Mouse (Mus musculus) heart, postnatal 0 days (tissue): ENCODE measurements around the gene Gm36245. TPM values are rescaled to one million over a fixed set of nuclear protein-coding genes. Genes with fewer than 3 reads are reported as not detected.

Source experiments
- ATAC-seq: fragments of 200-750 bp; cut with Nextera tagmentation; 2 replicates; pipeline ENCODE4 v1.8.0; 2017; ENCODE audit warnings: low read depth, moderate number of reproducible peaks, moderate library complexity; ENCODE audit not compliant: insufficient read depth
- DNase-seq: peaks from one replicate; pipeline ENCODE4 v3.0.0-alpha.2; 2016; ENCODE audit warnings: low spot score
- H3K27ac ChIP-seq: fragments of 300-500 bp; sonication (generic); 2 replicates; pipeline ENCODE4 v1.5.1; 2014; ENCODE audit warnings: low read depth, mild to moderate bottlenecking
- H3K27me3 ChIP-seq: fragments of 300-500 bp; sonication (generic); 2 replicates; pipeline ENCODE4 v1.6.1; 2014; ENCODE audit warnings: low read length, mixed read lengths; ENCODE audit not compliant: control insufficient read depth, insufficient read depth
- H3K36me3 ChIP-seq: fragments of 300-500 bp; sonication (generic); replicated peaks from 2 replicates; pipeline ENCODE4 v1.6.1; 2014; ENCODE audit warnings: low read length, mixed read lengths; ENCODE audit not compliant: control insufficient read depth, insufficient read depth
- H3K4me1 ChIP-seq: fragments of 300-500 bp; sonication (generic); 2 replicates; pipeline ENCODE4 v1.6.1; 2014; ENCODE audit warnings: antibody characterized with exemption; ENCODE audit not compliant: control insufficient read depth, insufficient read depth
- H3K4me2 ChIP-seq: fragments of 300-500 bp; sonication (generic); 2 replicates; pipeline ENCODE4 v1.6.1; 2014; ENCODE audit warnings: low read depth, mild to moderate bottlenecking, low read length, moderate library complexity
- H3K4me3 ChIP-seq: fragments of 300-500 bp; sonication (generic); 2 replicates; pipeline ENCODE4 v1.5.1; 2014; ENCODE audit warnings: low read depth, low read length
- H3K9ac ChIP-seq: fragments of 300-500 bp; sonication (generic); replicated peaks from 2 replicates; pipeline ENCODE4 v1.6.1; 2014; ENCODE audit warnings: low read depth, low read length, mixed read lengths
- H3K9me3 ChIP-seq: fragments of 300-500 bp; sonication (generic); replicated peaks from 2 replicates; pipeline ENCODE4 v1.6.1; 2016; ENCODE audit warnings: low read length; ENCODE audit not compliant: control insufficient read depth
- CTCF ChIP-seq: IDR thresholded peaks from 2 replicates; pipeline ENCODE4 v1.5.1; 2016; ENCODE audit warnings: antibody characterized with exemption, control low read depth, low read depth
- EP300 ChIP-seq: IDR thresholded peaks from 2 replicates; pipeline ENCODE4 v1.6.1; 2016; ENCODE audit warnings: antibody characterized with exemption, low read depth
- WGBS: fragments of 180-500 bp; shearing (Covaris S2); extraction: QIAGEN DNeasy Blood & Tissue Kit; methylation state at CpG from one replicate; pipeline ENCODE4 v1.1.7; 2014; 5-methylcytosine and 5-hydroxymethylcytosine counted together
- polyA plus RNA-seq: library from polyadenylated mRNA; unstranded; fragments of >200 nt; fragmentation: Nextera tagmentation; extraction: Ambion mirVana; gene quantifications from 2 replicates; pipeline ENCODE4 v1.2.1, GENCODE M21; 2015
- total RNA-seq: library from RNA; depleted of rRNA; stranded (reverse); fragments of >200 nt; gene quantifications from 2 replicates; pipeline ENCODE4 v1.2.3, GENCODE M21; 2014; ENCODE audit warnings: low replicate concordance

Gene Gm36245
- total and polyA plus RNA-seq, 2 experiments from 2014 or later = not detected

DNA sequence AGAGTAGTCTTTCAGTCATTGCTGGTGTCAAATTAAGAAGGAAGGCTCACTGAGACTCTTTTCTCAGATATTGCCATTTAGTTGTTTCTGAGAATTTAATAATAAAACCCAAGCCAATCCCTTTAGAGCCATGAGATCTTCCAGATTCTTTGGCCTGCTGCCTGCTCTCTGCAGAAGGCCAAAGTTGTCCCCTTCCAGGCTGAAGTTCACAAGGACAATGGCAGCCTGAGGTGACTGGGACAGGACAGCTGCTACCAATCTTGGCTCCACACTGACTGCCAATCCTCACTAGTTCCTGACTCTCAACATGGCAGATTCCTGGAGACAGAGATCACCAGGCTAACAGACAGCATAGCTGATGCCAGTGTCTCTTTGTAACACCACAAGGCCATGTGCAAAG lies 12.0 kb upstream of the Gm36245 start:
- no peak overlapping the region for H3K9ac ChIP-seq
- H3K36me3 ChIP-seq = no peaks in the 10 kb centered on the region
- TF ChIP-seq CTCF (no peak), EP300 (no peak)
- H3K9me3 ChIP-seq = 0 out of 2 replicates have a peak, but pooled peaks cover 7% of the 10 kb centered on the region
- no peak overlapping the region for H3K27ac ChIP-seq
- no peaks in the 10 kb centered on the region for H3K4me1 ChIP-seq
- ATAC-seq (no peak), DNase-seq (no peak)
- H3K27me3 ChIP-seq = no peaks in the 10 kb centered on the region
- H3K4me2 ChIP-seq = no peak overlapping the region
- no peak overlapping the region for H3K4me3 ChIP-seq

DNA sequence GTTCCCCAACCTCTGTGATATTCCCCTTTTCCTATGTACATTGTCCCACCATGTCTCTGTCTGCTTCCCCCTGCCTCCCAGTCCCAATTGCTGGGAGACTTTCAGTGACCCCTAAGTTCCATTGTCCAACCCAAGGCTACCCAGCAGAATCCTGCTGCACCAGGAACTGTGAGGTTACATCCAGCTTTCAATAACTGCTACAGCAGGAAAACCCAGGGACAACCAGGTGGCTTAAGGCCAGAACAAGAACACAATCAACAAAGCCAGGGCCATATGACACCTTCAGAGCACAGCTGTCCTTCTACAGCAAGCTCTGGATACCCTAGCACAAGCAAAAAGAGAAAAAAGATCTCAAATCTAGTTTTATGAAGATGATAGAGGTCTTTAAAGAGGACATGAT lies 10.1 kb upstream of the Gm36245 start:
- Histone ChIP-seq H3K4me3 (no peak overlapping the region), H3K9ac (no peak overlapping the region), H3K27ac (no peak overlapping the region), H3K9me3 (0 out of 2 replicates have a peak, but pooled peaks cover under 1% of the 10 kb centered on the region), H3K27me3 (no peaks in the 10 kb centered on the region), H3K4me2 (no peak overlapping the region), H3K4me1 (no peaks in the 10 kb centered on the region), H3K36me3 (no peaks in the 10 kb centered on the region)
- TF ChIP-seq EP300 (no peak), CTCF (no peak)
- ATAC-seq (no peak), DNase-seq (no peak)

- no peak overlapping the region for H3K4me2 ChIP-seq
- ATAC-seq (no peak), DNase-seq (no peak)
- H3K9ac ChIP-seq = no peak overlapping the region
- H3K36me3 ChIP-seq = no peaks in the 10 kb centered on the region
- no peak overlapping the region for H3K27ac ChIP-seq
- no peak overlapping the region for H3K4me3 ChIP-seq
- no peak for TF ChIP-seq CTCF
- TF ChIP-seq EP300 = no peak
- no peaks in the 10 kb centered on the region for H3K9me3 ChIP-seq
- no peaks in the 10 kb centered on the region for H3K27me3 ChIP-seq
- WGBS = 63% methylated on average over 2 of the region's 2 CpGs
- H3K4me1 ChIP-seq = no peaks in the 10 kb centered on the region
These were observed 8.2 kb upstream of the Gm36245 start for GRCm38 (mm10) chr15:77590881-77591280.

- Histone ChIP-seq H3K9me3 (no peaks in the 10 kb centered on the region), H3K27ac (no peak overlapping the region), H3K36me3 (no peaks in the 10 kb centered on the region), H3K4me1 (no peaks in the 10 kb centered on the region; the same call in 1 of the 2 replicates), H3K27me3 (no peaks in the 10 kb centered on the region), H3K4me3 (no peak overlapping the region), H3K9ac (no peak overlapping the region), H3K4me2 (no peak overlapping the region)
- TF ChIP-seq EP300 (no peak), CTCF (no peak)
- 35% methylated on average over 1 of the region's 1 CpGs for WGBS
- DNase-seq (peak; percentile 39), ATAC-seq (peak; percentile 77)
These were observed 5.5 kb upstream of the Gm36245 start for GRCm38 (mm10) chr15:77593557-77593956.

- Histone ChIP-seq H3K4me2 (no peak within 1 kb of the TSS), H3K27me3 (no peaks in the 10 kb centered on the region), H3K4me1 (no peaks in the 10 kb centered on the region; the same call in 1 of the 2 replicates), H3K4me3 (no peak within 1 kb of the TSS), H3K9ac (no peak within 1 kb of the TSS), H3K27ac (no peak within 1 kb of the TSS), H3K36me3 (no peaks in the 10 kb centered on the region), H3K9me3 (no peaks in the 10 kb centered on the region)
- DNase-seq (no peak), ATAC-seq (no peak)
- WGBS = 46% methylated on average over 5 of the region's 5 CpGs
- TF ChIP-seq CTCF (no peak), EP300 (no peak)
These were observed 3.1 kb upstream of the Gm36245 start, which contains the start of gene Apol10b for GRCm38 (mm10) chr15:77595961-77596360. Gene Apol10b, minus strand, starts transcription at chr15:77596125.

DNA sequence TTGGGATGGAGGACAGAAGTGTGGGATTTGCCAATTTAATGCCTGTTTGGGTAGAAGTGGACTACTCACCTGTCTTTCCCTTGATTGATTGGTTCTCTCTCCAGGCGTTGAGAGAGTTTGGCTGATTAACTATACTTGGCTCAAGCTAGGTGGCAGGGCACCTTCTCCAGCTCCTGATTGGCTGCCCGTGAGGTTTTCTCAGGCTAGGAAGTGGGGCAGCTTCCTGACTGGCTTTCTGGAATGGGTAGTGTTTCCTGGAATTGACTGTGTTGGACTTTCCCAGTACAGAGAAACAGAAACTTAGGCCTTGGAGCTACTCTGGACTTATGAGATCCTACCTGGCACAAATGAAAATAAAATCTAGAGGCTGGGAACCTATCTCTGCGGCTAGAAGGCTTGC lies 629 bp upstream of the Gm36245 start:
- Histone ChIP-seq H3K27me3 (no peaks in the 10 kb centered on the region), H3K9me3 (no peaks in the 10 kb centered on the region), H3K9ac (no peak overlapping the region), H3K4me2 (no peak overlapping the region), H3K4me3 (no peak overlapping the region), H3K4me1 (no peaks in the 10 kb centered on the region; the same call in 1 of the 2 replicates), H3K27ac (no peak overlapping the region), H3K36me3 (no peaks in the 10 kb centered on the region)
- TF ChIP-seq CTCF (no peak), EP300 (no peak)
- WGBS = 44% methylated on average over 3 of the region's 3 CpGs
- ATAC-seq = no peak
- DNase-seq = no peak
